Comparison of ENCODE assay signal across 8 mouse cellular contexts in the genomic region with DNA sequence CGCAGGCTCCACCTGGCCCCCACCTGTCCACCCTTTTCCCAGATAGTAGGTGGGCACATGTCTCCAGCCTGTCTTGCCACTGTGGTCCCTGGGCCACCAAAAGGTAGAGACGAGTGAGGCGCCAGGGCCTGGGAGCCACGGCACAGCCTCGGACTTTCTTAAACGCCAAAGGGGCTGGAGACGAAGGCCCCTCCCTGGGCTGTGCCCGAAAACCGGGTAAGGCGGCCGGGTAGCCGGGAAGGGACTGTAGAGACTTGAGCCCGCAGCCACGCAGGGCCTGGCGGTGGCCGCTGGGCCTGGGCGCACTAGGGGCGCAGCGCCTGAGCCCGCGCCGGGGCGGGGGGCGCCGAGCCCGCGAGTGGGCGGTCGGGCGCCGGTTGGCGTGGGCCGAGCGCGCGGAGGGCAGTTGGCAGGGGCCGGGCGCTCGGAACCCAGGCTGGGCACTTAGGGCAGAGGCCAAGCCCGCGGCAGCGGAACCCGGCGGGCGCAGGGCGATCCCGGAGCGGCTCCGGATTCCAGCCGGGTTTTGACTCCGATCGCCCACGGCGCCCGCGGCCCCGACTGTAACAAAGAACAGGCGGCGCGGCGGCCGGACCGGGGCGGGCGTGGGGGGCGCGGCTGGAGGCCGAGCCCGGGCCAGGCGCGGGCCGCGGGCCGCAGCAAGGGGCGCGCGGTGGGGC. TPM values are rescaled to one million over a fixed set of nuclear protein-coding genes. Genes with fewer than 3 reads are reported as not detected.
DNase-seq lines count a peak whose midpoint lies in the region; ATAC-seq and TF ChIP-seq lines count a peak whose summit lies in the region.

No protein-coding gene starts in this region.

- H3K4me2 ChIP-seq in embryonic facial prominence, embryonic 13.5 days, result peak overlapping the region; percentile 73
- peak overlapping the region; percentile 66 for H3K4me2 ChIP-seq in limb, embryonic 11.5 days (ENCODE audit: low read depth, severe bottlenecking)
- peak overlapping the region; percentile 80 for H3K4me2 ChIP-seq in midbrain, embryonic 13.5 days (replicated peaks)

- TF ChIP-seq CTCF in heart, adult 2 months (IDR thresholded peaks at IDR 0.05), result no peak
- no peak for TF ChIP-seq CTCF in kidney, adult 2 months (conservative IDR thresholded peaks at IDR 0.05; ENCODE audit: insufficient read depth, insufficient read length, low read depth, low read length)
- TF ChIP-seq CTCF in small intestine, adult 2 months (IDR thresholded peaks at IDR 0.05; ENCODE audit: extremely low read depth, insufficient read length, insufficient replicate concordance, low read depth, low read length), result no peak

- H3K27ac ChIP-seq in embryonic facial prominence, embryonic 13.5 days, result peak overlapping the region; percentile 99
- H3K27ac ChIP-seq in heart, adult 2 months, result peak overlapping the region; percentile 72
- H3K27ac ChIP-seq in kidney, adult 2 months (ENCODE audit: insufficient read depth, low read depth, low read length), result peak overlapping the region; percentile 88
- peak overlapping the region; percentile 98 for H3K27ac ChIP-seq in limb, embryonic 11.5 days (replicated peaks; ENCODE audit: low read depth, low read length)
- peak overlapping the region; percentile 100 for H3K27ac ChIP-seq in midbrain, embryonic 13.5 days
- peak overlapping the region; percentile 94 for H3K27ac ChIP-seq in small intestine, adult 2 months (ENCODE audit: insufficient read depth, low read depth, low read length)

- TF ChIP-seq POLR2A in heart, adult 2 months (IDR thresholded peaks at IDR 0.05; ENCODE audit: insufficient read depth, low read depth, low read length), result no peak; the same call in 1 of the 2 replicates
- TF ChIP-seq POLR2A in kidney, adult 2 months (IDR thresholded peaks at IDR 0.05; ENCODE audit: low read depth, low read length), result no peak
- TF ChIP-seq POLR2A in small intestine, adult 2 months (IDR thresholded peaks at IDR 0.05; ENCODE audit: low read depth, low read length), result no peak; the same call in 1 of the 2 replicates

- H3K9ac ChIP-seq in embryonic facial prominence, embryonic 13.5 days, result peak overlapping the region; percentile 99
- H3K9ac ChIP-seq in heart, adult 2 months (ENCODE audit: low read depth, low read length), result peak overlapping the region; percentile 99
- peak overlapping the region; percentile 99 for H3K9ac ChIP-seq in limb, embryonic 11.5 days (ENCODE audit: low read length)
- peak overlapping the region; percentile 98 for H3K9ac ChIP-seq in midbrain, embryonic 13.5 days (replicated peaks)

- no peaks in the 10 kb centered on the region for H3K27me3 ChIP-seq in embryonic facial prominence, embryonic 13.5 days
- no peaks in the 10 kb centered on the region for H3K27me3 ChIP-seq in heart, adult 2 months (ENCODE audit: control insufficient read depth, insufficient read depth, low read length)
- no peaks in the 10 kb centered on the region for H3K27me3 ChIP-seq in kidney, adult 2 months (replicated peaks; ENCODE audit: control insufficient read depth, insufficient read depth, low read length)
- H3K27me3 ChIP-seq in limb, embryonic 11.5 days (ENCODE audit: control insufficient read depth, insufficient read depth, low read length), result no peaks in the 10 kb centered on the region
- no peaks in the 10 kb centered on the region for H3K27me3 ChIP-seq in midbrain, embryonic 13.5 days
- H3K27me3 ChIP-seq in small intestine, adult 2 months (ENCODE audit: control insufficient read depth, insufficient read depth, low read length), result no peaks in the 10 kb centered on the region

- peaks cover 16% of the 10 kb centered on the region for H3K4me1 ChIP-seq in embryonic facial prominence, embryonic 13.5 days
- peaks cover 3% of the 10 kb centered on the region for H3K4me1 ChIP-seq in heart, adult 2 months (ENCODE audit: control insufficient read depth, insufficient read depth, low read length)
- H3K4me1 ChIP-seq in kidney, adult 2 months (ENCODE audit: control insufficient read depth, insufficient read depth, low read length), result no peaks in the 10 kb centered on the region
- peaks cover 7% of the 10 kb centered on the region for H3K4me1 ChIP-seq in limb, embryonic 11.5 days (ENCODE audit: control insufficient read depth, insufficient read depth, low read length)
- H3K4me1 ChIP-seq in midbrain, embryonic 13.5 days (replicated peaks), result peaks cover 30% of the 10 kb centered on the region
- H3K4me1 ChIP-seq in small intestine, adult 2 months (ENCODE audit: control insufficient read depth, insufficient read depth, insufficient read length, low read length), result peaks cover 3% of the 10 kb centered on the region; the same call in 1 of the 2 replicates

- peak; percentile 87 for ATAC-seq in embryonic facial prominence, embryonic 13.5 days (ENCODE audit: insufficient number of reproducible peaks, insufficient read depth, low FRiP score, low TSS enrichment, low read depth)
- peak; percentile 92 for ATAC-seq in limb, embryonic 11.5 days (ENCODE audit: insufficient number of reproducible peaks, low FRiP score, low TSS enrichment, low read depth)
- ATAC-seq in midbrain, embryonic 13.5 days, result peak; percentile 94

- H3K4me3 ChIP-seq in embryonic facial prominence, embryonic 13.5 days, result peak overlapping the region; percentile 89
- H3K4me3 ChIP-seq in heart, adult 2 months, result peak overlapping the region; percentile 73
- H3K4me3 ChIP-seq in kidney, adult 2 months (ENCODE audit: insufficient read depth, low read depth, low read length), result peak overlapping the region; percentile 91
- peak overlapping the region; percentile 53 for H3K4me3 ChIP-seq in limb, embryonic 11.5 days (ENCODE audit: low read depth, low read length)
- H3K4me3 ChIP-seq in midbrain, embryonic 13.5 days (replicated peaks), result peak overlapping the region; percentile 92
- peak overlapping the region; percentile 97 for H3K4me3 ChIP-seq in small intestine, adult 2 months (ENCODE audit: low read depth, low read length)

- TF ChIP-seq EP300 in heart, adult 2 months (IDR thresholded peaks at IDR 0.05; ENCODE audit: insufficient read depth, low read depth, low read length), result no peak

- peak; percentile 85 for DNase-seq in 3T3-L1 (ENCODE audit: low read depth, low spot score)
- peak; percentile 73 to 84 for DNase-seq in adrenal gland, postnatal 4 days (ENCODE audit: low spot score in 2 of 2)
- DNase-seq in heart, adult 2 months, result peak; percentile 91 to 93
- DNase-seq in kidney, adult 2 months, result peak; percentile 92
- DNase-seq in limb, embryonic 11.5 days (ENCODE audit: low spot score), result peak; percentile 88

- H3K36me3 ChIP-seq in embryonic facial prominence, embryonic 13.5 days, result peaks cover 20% of the 10 kb centered on the region
- H3K36me3 ChIP-seq in heart, adult 2 months (ENCODE audit: control insufficient read depth, insufficient read depth, low read length), result no peaks in the 10 kb centered on the region
- no peaks in the 10 kb centered on the region for H3K36me3 ChIP-seq in kidney, adult 2 months (ENCODE audit: control insufficient read depth, insufficient read depth, low read length)
- H3K36me3 ChIP-seq in limb, embryonic 11.5 days (ENCODE audit: control insufficient read depth, insufficient read depth, low read length), result peaks cover 2% of the 10 kb centered on the region; the same call in 1 of the 2 replicates
- peaks cover 5% of the 10 kb centered on the region; the same call in 1 of the 2 replicates for H3K36me3 ChIP-seq in midbrain, embryonic 13.5 days
- no peaks in the 10 kb centered on the region for H3K36me3 ChIP-seq in small intestine, adult 2 months (ENCODE audit: control insufficient read depth, insufficient read depth, low read length)

- peaks cover 2% of the 10 kb centered on the region; the same call in 1 of the 2 replicates for H3K79me2 ChIP-seq in heart, adult 2 months (replicated peaks; ENCODE audit: control insufficient read depth, insufficient read depth, low read length)

- no peaks in the 10 kb centered on the region for H3K9me3 ChIP-seq in embryonic facial prominence, embryonic 13.5 days
- no peaks in the 10 kb centered on the region for H3K9me3 ChIP-seq in limb, embryonic 11.5 days (ENCODE audit: control insufficient read depth, low read length)
- H3K9me3 ChIP-seq in midbrain, embryonic 13.5 days, result no peaks in the 10 kb centered on the region

- intact Hi-C loops in heart, adult 2 months (cut with DNase I), result loop anchor here (1.0 to 5.0 kb wide), 4 partner anchors 71 to 231 kb away; partner anchors contain the start of genes A630089N07Rik and B230307C23Rik

- under 1% methylated on average over 70 of the region's 77 CpGs for WGBS in embryonic facial prominence, embryonic 13.5 days
- under 1% methylated on average over 60 of the region's 77 CpGs for WGBS in heart, adult 2 months
- WGBS in kidney, adult 2 months, result under 1% methylated on average over 76 of the region's 77 CpGs
- under 1% methylated on average over 66 of the region's 77 CpGs for WGBS in limb, embryonic 11.5 days
- under 1% methylated on average over 74 of the region's 77 CpGs for WGBS in midbrain, embryonic 13.5 days
- under 1% methylated on average over 77 of the region's 77 CpGs for WGBS in small intestine, adult 2 months

RNA-seq across cellular contexts. Expression of gene Prdm15, which starts 0.4 kb away (rescaled TPM):
- 10 to 100 TPM; 11.1 to 13.1 TPM for total RNA-seq in adrenal gland, postnatal 4 days (2021)
- polyA plus RNA-seq in embryonic facial prominence, embryonic 13.5 days (2015; fragmentation: Nextera tagmentation; extraction: Ambion mirVana), result 12.0 and 13.4 TPM in 2 replicates
- total RNA-seq in heart, adult 2 months (2021), result 1 to 10 TPM; 4.8 to 6.1 TPM
- polyA plus RNA-seq in heart, adult 2 months (2012; rRNA removed), result 4.6 and 7.0 TPM in 2 replicates
- 5.6 and 7.3 TPM in 2 replicates for polyA plus RNA-seq in kidney, adult 2 months (2012; rRNA removed)
- 13.2 and 14.2 TPM in 2 replicates for polyA plus RNA-seq in limb, embryonic 11.5 days (2014; fragmentation: Nextera tagmentation; extraction: Ambion mirVana)
- polyA plus RNA-seq in midbrain, embryonic 13.5 days (2015; fragmentation: Nextera tagmentation; extraction: Ambion mirVana), result 14.5 and 16.7 TPM in 2 replicates
- polyA plus RNA-seq in small intestine, adult 2 months (2012; rRNA removed), result 6.5 and 8.5 TPM in 2 replicates

Comparison
In these comparisons a context has a peak if more than half of its experiments do, and no peak if none do; other contexts are left out.
1. Peak in every context shown above with its lines: DNase-seq, ATAC-seq, H3K4me3 ChIP-seq and H3K27ac ChIP-seq.